Mouse (Mus musculus) midbrain, embryonic 16.5 days (tissue): ENCODE measurements at regions not wholly inside any gene's neighbourhood (a gene's known extent, or its start where the extent isn't known, plus 50 kb on each side); places are given as distances from the start of the nearest gene placed in this dataset.
A peak's percentile ranks its signal among the peaks of the same experiment; 100 is the strongest.

Experiments
- ATAC-seq: fragments of 200-750 bp; cut with Nextera tagmentation; 2 replicates; pipeline ENCODE4 v1.8.0; 2017; ENCODE audit warnings: moderate TSS enrichment
- H3K27ac ChIP-seq: fragments of 300-500 bp; sonication (generic); 2 replicates; pipeline ENCODE4 v1.5.1; 2014; ENCODE audit warnings: mild to moderate bottlenecking, low read length, mixed read lengths
- H3K27me3 ChIP-seq: fragments of 300-500 bp; sonication (generic); 2 replicates; pipeline ENCODE4 v1.6.1; 2014; ENCODE audit warnings: low read depth, low read length, mixed read lengths; ENCODE audit not compliant: control insufficient read depth, insufficient read depth
- H3K36me3 ChIP-seq: fragments of 300-500 bp; sonication (generic); 2 replicates; pipeline ENCODE4 v1.6.1; 2014; ENCODE audit warnings: mild to moderate bottlenecking, low read length, moderate library complexity, mixed read lengths; ENCODE audit not compliant: control insufficient read depth, insufficient read depth
- H3K4me1 ChIP-seq: fragments of 300-500 bp; sonication (generic); 2 replicates; pipeline ENCODE4 v1.6.1; 2014; ENCODE audit warnings: mild to moderate bottlenecking, low read length, mixed read lengths; ENCODE audit not compliant: control insufficient read depth, insufficient read depth
- H3K4me2 ChIP-seq: fragments of 300-500 bp; sonication (generic); 2 replicates; pipeline ENCODE4 v1.6.1; 2014; ENCODE audit warnings: mild to moderate bottlenecking, low read length, mixed read lengths
- H3K4me3 ChIP-seq: fragments of 300-500 bp; sonication (generic); 2 replicates; pipeline ENCODE4 v1.5.1; 2014; ENCODE audit warnings: low read depth, mild to moderate bottlenecking, low read length, moderate library complexity, mixed read lengths
- H3K9ac ChIP-seq: fragments of 300-500 bp; sonication (generic); 2 replicates; pipeline ENCODE4 v1.6.1; 2014; ENCODE audit warnings: low read depth, low read length, mixed read lengths
- H3K9me3 ChIP-seq: fragments of 300-500 bp; sonication (generic); replicated peaks from 2 replicates; pipeline ENCODE4 v1.6.1; 2014; ENCODE audit warnings: mild to moderate bottlenecking, low read length, mixed read lengths; ENCODE audit not compliant: control insufficient read depth, poor library complexity, severe bottlenecking
- WGBS: fragments of 180-500 bp; shearing (Covaris S2); extraction: QIAGEN DNeasy Blood & Tissue Kit; methylation state at CpG from one replicate; pipeline ENCODE4 v1.1.7; 2014; 5-methylcytosine and 5-hydroxymethylcytosine counted together

DNA sequence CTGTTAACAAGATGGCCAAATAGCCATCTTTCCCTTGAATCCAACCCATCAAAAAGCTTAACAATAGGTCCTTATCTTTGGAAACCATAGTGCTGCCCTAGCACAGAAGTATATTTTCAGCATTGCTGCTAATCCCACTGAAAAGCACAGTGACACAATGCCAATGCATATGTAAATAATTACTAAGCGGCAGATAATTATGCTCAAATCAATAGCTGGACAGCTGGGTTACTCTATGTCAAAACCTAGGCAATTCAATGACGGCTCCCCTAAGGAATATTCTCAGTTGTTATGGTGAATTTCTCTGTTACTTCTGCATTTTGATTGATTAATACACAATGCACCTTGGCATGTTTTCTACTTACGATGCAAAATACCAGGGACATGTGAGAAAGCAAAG lies 176.5 kb downstream of the Samd5 start:
- Histone ChIP-seq H3K27me3 (no peaks in the 10 kb centered on the region), H3K4me3 (no peak overlapping the region), H3K9ac (no peak overlapping the region), H3K4me2 (no peak overlapping the region), H3K36me3 (no peaks in the 10 kb centered on the region), H3K9me3 (no peaks in the 10 kb centered on the region), H3K27ac (peak overlapping the region; percentile 38; the same call in 1 of the 2 replicates), H3K4me1 (peaks cover 13% of the 10 kb centered on the region)
- ATAC-seq = no peak
- WGBS = 23% methylated on average over 3 of the region's 3 CpGs

DNA sequence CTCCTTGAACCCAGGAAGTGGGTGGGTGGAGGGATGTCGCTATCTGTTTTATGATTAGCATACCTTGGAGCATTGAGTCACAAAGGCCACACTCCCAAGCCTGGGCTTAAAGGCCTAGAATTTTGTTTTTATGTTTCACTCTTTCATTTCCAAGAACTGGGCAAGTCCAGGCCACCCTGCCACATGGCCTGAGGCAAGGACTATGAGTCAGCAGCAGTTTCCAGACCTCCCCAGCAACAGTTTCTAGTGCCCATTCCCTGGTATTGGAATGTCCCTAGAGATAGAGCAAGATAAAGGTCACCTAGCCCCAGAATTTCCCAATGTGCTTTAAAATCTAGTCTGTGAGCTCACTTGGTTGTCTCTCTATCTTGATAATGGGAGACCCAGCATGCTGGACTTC lies 178.0 kb downstream of the Samd5 start:
- Histone ChIP-seq H3K9ac (no peak overlapping the region), H3K27me3 (no peaks in the 10 kb centered on the region), H3K27ac (no peak overlapping the region), H3K9me3 (no peaks in the 10 kb centered on the region), H3K4me2 (no peak overlapping the region), H3K4me3 (no peak overlapping the region), H3K4me1 (peaks cover 13% of the 10 kb centered on the region), H3K36me3 (no peaks in the 10 kb centered on the region)
- WGBS = 100% methylated on average over 1 of the region's 1 CpGs
- ATAC-seq = no peak

DNA sequence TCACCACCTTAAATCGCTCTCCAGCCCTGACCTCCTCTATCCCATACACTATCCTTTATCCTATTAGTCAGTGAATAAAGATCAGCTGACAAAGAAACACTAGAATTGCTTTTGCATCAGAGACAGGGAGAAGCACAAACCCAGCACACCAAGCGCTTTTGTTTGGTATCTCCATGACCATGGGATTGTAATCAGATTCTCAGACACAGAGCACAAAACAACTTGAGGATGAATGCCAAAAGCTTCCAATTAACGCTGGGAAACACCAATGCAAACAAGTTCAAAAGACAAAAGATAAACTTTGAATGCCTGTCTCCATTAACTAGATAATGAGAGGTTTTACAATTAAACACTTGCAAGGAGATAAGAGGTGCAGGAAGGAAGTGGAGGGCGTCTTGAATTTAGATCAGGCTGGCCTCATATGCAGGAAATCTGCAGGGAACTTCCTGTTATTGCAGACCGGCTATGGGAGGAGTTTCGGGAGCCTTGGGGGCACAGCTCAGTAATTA lies 179.8 kb downstream of the Samd5 start:
- Histone ChIP-seq H3K36me3 (no peaks in the 10 kb centered on the region), H3K27me3 (no peaks in the 10 kb centered on the region), H3K27ac (no peak overlapping the region), H3K9ac (no peak overlapping the region), H3K4me1 (peaks cover 13% of the 10 kb centered on the region), H3K4me2 (no peak overlapping the region), H3K9me3 (no peaks in the 10 kb centered on the region), H3K4me3 (no peak overlapping the region)
- WGBS = 12% methylated on average over 6 of the region's 6 CpGs
- no peak for ATAC-seq

DNA sequence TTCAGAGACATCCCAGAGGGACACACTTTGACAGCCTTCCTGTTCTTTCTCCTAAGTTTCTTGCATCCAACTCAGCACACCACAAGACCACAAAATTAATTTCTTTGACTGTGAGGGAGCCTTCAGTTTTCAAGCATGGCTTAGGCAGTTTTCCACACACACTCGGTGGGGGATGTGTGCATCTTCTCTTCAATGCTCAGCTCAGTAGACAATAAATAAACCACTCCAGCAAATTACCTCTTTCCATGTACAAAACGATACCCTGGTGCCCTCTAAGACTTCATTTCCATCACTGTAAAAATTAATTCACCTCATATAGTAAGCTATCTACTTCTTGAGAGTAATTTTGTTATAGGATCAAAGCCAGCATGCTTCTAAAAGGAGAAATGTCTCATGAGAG lies 184.6 kb downstream of the Samd5 start:
- 67% methylated on average over 2 of the region's 2 CpGs for WGBS
- ATAC-seq = no peak

DNA sequence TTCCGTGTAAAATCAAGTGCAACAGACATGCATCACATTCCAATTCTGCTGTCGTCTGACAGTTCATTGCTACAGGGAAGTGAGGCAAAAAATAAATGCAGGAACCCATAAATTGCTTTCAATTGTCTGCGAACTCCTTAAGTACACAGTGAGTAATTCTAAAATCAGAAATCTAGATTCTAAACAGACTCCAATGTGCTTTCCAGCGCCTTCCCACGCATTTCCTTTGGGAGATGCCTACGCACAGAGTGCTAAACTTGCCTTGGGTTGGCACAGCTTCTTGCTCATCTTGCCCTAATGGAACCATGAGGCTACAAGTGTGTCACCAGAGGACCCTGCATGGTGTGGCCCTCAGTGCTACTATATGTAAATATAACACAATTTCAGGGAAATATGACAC lies 212.6 kb downstream of the Samd5 start:
- Histone ChIP-seq H3K27ac (no peak overlapping the region), H3K27me3 (no peaks in the 10 kb centered on the region), H3K4me2 (no peak overlapping the region), H3K4me3 (no peak overlapping the region), H3K9me3 (no peaks in the 10 kb centered on the region), H3K4me1 (0 out of 2 replicates have a peak, but pooled peaks cover 2% of the 10 kb centered on the region), H3K36me3 (no peaks in the 10 kb centered on the region), H3K9ac (no peak overlapping the region)
- ATAC-seq = 0 out of 2 replicates have a peak, but pooled peaks have one; percentile 25
- WGBS = 70% methylated on average over 6 of the region's 6 CpGs

More for the DNA sequence above, 184.6 kb downstream of the Samd5 start:
- Histone ChIP-seq H3K27me3 (no peaks in the 10 kb centered on the region), H3K4me3 (no peak overlapping the region), H3K9me3 (no peaks in the 10 kb centered on the region), H3K4me2 (no peak overlapping the region), H3K4me1 (peaks cover 2% of the 10 kb centered on the region), H3K9ac (no peak overlapping the region), H3K36me3 (no peaks in the 10 kb centered on the region), H3K27ac (no peak overlapping the region)

DNA sequence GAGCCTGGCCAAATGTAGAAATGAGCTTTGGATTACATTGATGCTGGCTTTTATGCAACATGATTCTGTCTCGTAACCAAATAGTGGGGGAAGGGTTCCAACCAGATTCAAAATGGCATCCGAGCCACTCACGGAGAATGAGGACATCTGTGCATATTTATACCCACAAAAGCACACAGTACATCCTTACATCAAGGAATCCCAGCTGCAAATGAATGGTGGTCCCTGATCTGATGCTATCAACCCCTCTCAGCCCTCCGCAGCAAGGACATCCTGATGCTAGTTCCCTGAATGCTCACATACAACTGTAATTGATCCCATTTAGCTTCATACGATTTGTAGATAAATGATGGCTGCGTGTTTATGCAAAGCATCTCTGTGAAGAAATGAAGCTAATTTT lies 215.9 kb downstream of the Samd5 start:
- ATAC-seq = no peak
- 82% methylated on average over 6 of the region's 6 CpGs for WGBS
- H3K27ac ChIP-seq = no peak overlapping the region
- no peak overlapping the region for H3K4me2 ChIP-seq
- no peaks in the 10 kb centered on the region for H3K36me3 ChIP-seq
- 0 out of 2 replicates have a peak, but pooled peaks cover 2% of the 10 kb centered on the region for H3K4me1 ChIP-seq
- H3K9ac ChIP-seq = no peak overlapping the region
- no peaks in the 10 kb centered on the region for H3K9me3 ChIP-seq
- no peaks in the 10 kb centered on the region for H3K27me3 ChIP-seq
- H3K4me3 ChIP-seq = no peak overlapping the region

DNA sequence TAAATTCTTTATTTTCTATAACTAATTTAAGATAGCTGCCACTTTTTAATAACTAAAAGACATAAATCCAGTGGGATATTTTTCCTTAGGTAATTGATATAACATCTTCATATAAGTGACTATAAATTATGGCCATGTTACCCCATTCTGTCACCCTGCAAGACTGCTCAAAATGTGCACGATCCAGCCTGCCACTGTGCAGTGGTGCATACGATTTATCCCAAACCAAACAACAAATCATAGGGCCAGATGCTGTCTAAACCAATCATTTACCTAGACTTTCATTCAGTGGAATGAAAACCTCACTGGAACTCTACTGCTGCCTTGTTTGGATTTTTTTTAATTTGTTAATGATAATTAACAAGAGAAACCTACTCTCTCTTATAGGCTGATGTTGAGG lies 216.5 kb downstream of the Samd5 start:
- Histone ChIP-seq H3K4me3 (no peak overlapping the region), H3K36me3 (no peaks in the 10 kb centered on the region), H3K4me2 (no peak overlapping the region), H3K27me3 (no peaks in the 10 kb centered on the region), H3K27ac (no peak overlapping the region), H3K9ac (no peak overlapping the region), H3K4me1 (0 out of 2 replicates have a peak, but pooled peaks cover 2% of the 10 kb centered on the region), H3K9me3 (no peaks in the 10 kb centered on the region)
- ATAC-seq = no peak
- 83% methylated on average over 2 of the region's 2 CpGs for WGBS

DNA sequence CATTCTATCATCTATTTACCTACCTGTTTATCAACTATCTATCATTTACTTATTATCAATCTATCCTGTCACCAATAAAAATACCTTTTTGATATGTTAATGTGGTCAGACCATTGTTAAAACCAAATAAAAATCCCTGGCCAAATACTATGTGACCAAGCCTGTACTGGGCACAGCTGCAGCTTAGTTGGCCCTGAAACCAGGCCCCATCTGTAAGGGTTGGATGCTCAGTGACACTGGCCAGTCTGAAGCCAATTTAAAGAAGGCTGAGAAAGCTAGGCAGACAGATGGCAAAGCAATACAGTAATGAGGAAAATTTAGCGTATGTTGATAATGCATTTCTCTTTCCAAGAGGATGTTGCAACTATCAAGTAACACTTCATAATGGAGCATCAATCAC lies 217.8 kb downstream of the Samd5 start:
- no peaks in the 10 kb centered on the region for H3K4me1 ChIP-seq
- no peak overlapping the region for H3K4me2 ChIP-seq
- no peak overlapping the region for H3K27ac ChIP-seq
- no peak for ATAC-seq
- WGBS = 95% methylated on average over 1 of the region's 1 CpGs
- no peak overlapping the region for H3K4me3 ChIP-seq
- no peaks in the 10 kb centered on the region for H3K36me3 ChIP-seq
- H3K9me3 ChIP-seq = no peaks in the 10 kb centered on the region
- no peak overlapping the region for H3K9ac ChIP-seq
- no peaks in the 10 kb centered on the region for H3K27me3 ChIP-seq

DNA sequence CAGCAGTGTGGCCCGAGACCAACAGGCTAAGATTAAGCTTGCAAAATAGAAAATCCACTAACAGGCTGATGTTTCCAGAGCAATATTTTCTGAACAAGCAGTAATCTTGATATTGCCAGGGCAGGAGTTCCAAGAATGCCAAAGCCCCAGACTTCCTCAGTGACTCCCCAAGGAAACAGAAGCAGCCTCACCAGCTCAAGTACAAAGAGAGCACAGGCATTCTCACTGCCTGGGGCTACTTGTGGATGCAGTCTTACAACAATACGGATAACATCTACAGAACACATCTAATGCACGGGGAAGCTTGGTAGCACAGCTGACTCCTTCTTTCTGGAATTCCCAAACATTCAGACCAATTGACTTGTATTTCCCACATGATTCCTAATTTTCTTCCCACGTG lies 235.9 kb downstream of the Samd5 start:
- Histone ChIP-seq H3K4me1 (0 out of 2 replicates have a peak, but pooled peaks cover 2% of the 10 kb centered on the region), H3K9me3 (no peaks in the 10 kb centered on the region), H3K4me3 (no peak overlapping the region), H3K27me3 (no peaks in the 10 kb centered on the region), H3K9ac (no peak overlapping the region), H3K27ac (no peak overlapping the region), H3K36me3 (no peaks in the 10 kb centered on the region), H3K4me2 (no peak overlapping the region)
- WGBS = 52% methylated on average over 4 of the region's 4 CpGs
- no peak for ATAC-seq
